Mouse (Mus musculus): ENCODE measurements around the gene Eif2b2.

The Eif2b2 gene

GRCm38 (mm10) chr12:85256074-85256751, 36.9 kb downstream of the Eif2b2 start:
- DNase-seq (ENCODE audit: low spot score): no peak

GRCm38 (mm10) chr12:85257008-85257639, 37.8 kb downstream of the Eif2b2 start:
- no peak for DNase-seq (ENCODE audit: low spot score)

GRCm38 (mm10) chr12:85262489-85262888, 43.2 kb downstream of the Eif2b2 start:
- no peak for DNase-seq (ENCODE audit: low spot score)

GRCm38 (mm10) chr12:85263190-85263589, 43.9 kb downstream of the Eif2b2 start:
- no peak for DNase-seq (ENCODE audit: low spot score)

- no peak for DNase-seq (ENCODE audit: low spot score)
Measured at GRCm38 (mm10) chr12:85264531-85264930, 45.2 kb downstream of the Eif2b2 start.

GRCm38 (mm10) chr12:85264940-85265339, 45.7 kb downstream of the Eif2b2 start:
- DNase-seq (ENCODE audit: low spot score): no peak

- DNase-seq (ENCODE audit: low spot score): no peak
Measured at GRCm38 (mm10) chr12:85266248-85266647, 47.0 kb downstream of the Eif2b2 start.

GRCm38 (mm10) chr12:85269821-85270220, 50.5 kb downstream of the Eif2b2 start:
- no peak for DNase-seq (ENCODE audit: low spot score)

GRCm38 (mm10) chr12:85270319-85270718, 51.0 kb downstream of the Eif2b2 start, which contains the start of gene Mlh3:
Mlh3 (minus strand) TSS chr12:85270599.
- DNase-seq (ENCODE audit: low spot score): peak; percentile 84

- no peak for DNase-seq (ENCODE audit: low spot score)
Measured at GRCm38 (mm10) chr12:85271132-85271842, 52.0 kb downstream of the Eif2b2 start.

- DNase-seq (ENCODE audit: low spot score): no peak
Measured at GRCm38 (mm10) chr12:85271843-85272206, 52.5 kb downstream of the Eif2b2 start.

- no peak for DNase-seq (ENCODE audit: low spot score)
Measured at GRCm38 (mm10) chr12:85273508-85273907, 54.2 kb downstream of the Eif2b2 start.

All from urinary bladder, postnatal 25 days (tissue).